Mouse (Mus musculus): Measurements from ENCODE around the gene Ifnar2.

Gene Ifnar2

GRCm38 (mm10) chr16:91358555-91358954, 14.0 kb upstream of the Ifnar2 start:
- no peak for DNase-seq (ENCODE audit: low read depth, low spot score)

- DNase-seq (ENCODE audit: low read depth, low spot score), result no peak
Measured at GRCm38 (mm10) chr16:91359531-91359930, 13.1 kb upstream of the Ifnar2 start.

- DNase-seq (ENCODE audit: low read depth, low spot score), result no peak
Measured at GRCm38 (mm10) chr16:91360162-91360561, 12.4 kb upstream of the Ifnar2 start.

- no peak for DNase-seq (ENCODE audit: low read depth, low spot score)
Measured at GRCm38 (mm10) chr16:91362006-91362405, 10.6 kb upstream of the Ifnar2 start.

GRCm38 (mm10) chr16:91362616-91363272, 9.8 kb upstream of the Ifnar2 start:
- no peak for DNase-seq (ENCODE audit: low read depth, low spot score)

GRCm38 (mm10) chr16:91363483-91363882, 9.1 kb upstream of the Ifnar2 start:
- no peak for DNase-seq (ENCODE audit: low read depth, low spot score)

- peak; percentile 84 for DNase-seq (ENCODE audit: low read depth, low spot score)
Measured at GRCm38 (mm10) chr16:91366567-91366966, 6.0 kb upstream of the Ifnar2 start.

- DNase-seq (ENCODE audit: low read depth, low spot score), result peak; percentile 49
Measured at GRCm38 (mm10) chr16:91367066-91367465, 5.5 kb upstream of the Ifnar2 start.

- no peak for DNase-seq (ENCODE audit: low read depth, low spot score)
Measured at GRCm38 (mm10) chr16:91373473-91374252, 1.1 kb downstream of the Ifnar2 start.

GRCm38 (mm10) chr16:91374253-91374634, 1.7 kb downstream of the Ifnar2 start:
- DNase-seq (ENCODE audit: low read depth, low spot score), result no peak

GRCm38 (mm10) chr16:91376701-91377100, 4.1 kb downstream of the Ifnar2 start:
- no peak for DNase-seq (ENCODE audit: low read depth, low spot score)

GRCm38 (mm10) chr16:91378431-91378986, 5.9 kb downstream of the Ifnar2 start:
- DNase-seq (ENCODE audit: low read depth, low spot score), result no peak

- no peak for DNase-seq (ENCODE audit: low read depth, low spot score)
Measured at GRCm38 (mm10) chr16:91378991-91379390, 6.4 kb downstream of the Ifnar2 start.

GRCm38 (mm10) chr16:91379412-91379811, 6.8 kb downstream of the Ifnar2 start:
- no peak for DNase-seq (ENCODE audit: low read depth, low spot score)

- no peak for DNase-seq (ENCODE audit: low read depth, low spot score)
Measured at GRCm38 (mm10) chr16:91380151-91380550, 7.6 kb downstream of the Ifnar2 start.

- no peak for DNase-seq (ENCODE audit: low read depth, low spot score)
Measured at GRCm38 (mm10) chr16:91381606-91382005, 9.0 kb downstream of the Ifnar2 start.

- DNase-seq (ENCODE audit: low read depth, low spot score), result no peak
Measured at GRCm38 (mm10) chr16:91382261-91382790, 9.7 kb downstream of the Ifnar2 start.

GRCm38 (mm10) chr16:91384221-91384620, 11.6 kb downstream of the Ifnar2 start:
- no peak for DNase-seq (ENCODE audit: low read depth, low spot score)

- no peak for DNase-seq (ENCODE audit: low read depth, low spot score)
Measured at GRCm38 (mm10) chr16:91385621-91386020, 13.0 kb downstream of the Ifnar2 start.

GRCm38 (mm10) chr16:91386419-91387120, 14.0 kb downstream of the Ifnar2 start:
- DNase-seq (ENCODE audit: low read depth, low spot score), result no peak

GRCm38 (mm10) chr16:91387121-91387486, 14.5 kb downstream of the Ifnar2 start:
- no peak for DNase-seq (ENCODE audit: low read depth, low spot score)

- peak; percentile 68 for DNase-seq (ENCODE audit: low read depth, low spot score)
Measured at GRCm38 (mm10) chr16:91390100-91390499, 17.5 kb downstream of the Ifnar2 start.

Measured in A20 (cell line).